Mouse (Mus musculus) frontal cortex, postnatal 10 days (tissue): Measurements from ENCODE around the gene Rbfox1.

ENCODE experiments used
- DNase-seq, 2 experiments: peaks; one replicate each; pipeline ENCODE4 v3.0.0; 2022; ENCODE audit warnings: low spot score in 2 of 2, mixed read lengths in 1 of 2

Rbfox1 gene

GRCm38 (mm10) chr16:7139480-7139879, 1254.3 kb downstream of the Rbfox1 start:
- DNase-seq: no peak

GRCm38 (mm10) chr16:7140909-7141308, 1255.8 kb downstream of the Rbfox1 start:
- no peak for DNase-seq

- no peak for DNase-seq
These were observed 1260.3 kb downstream of the Rbfox1 start for GRCm38 (mm10) chr16:7145505-7145904.

- no peak for DNase-seq
These were observed 1261.3 kb downstream of the Rbfox1 start for GRCm38 (mm10) chr16:7146454-7146853.

- DNase-seq: no peak
These were observed 1262.7 kb downstream of the Rbfox1 start for GRCm38 (mm10) chr16:7147884-7148283.

- DNase-seq: no peak
These were observed 1264.1 kb downstream of the Rbfox1 start for GRCm38 (mm10) chr16:7149106-7149899.

- DNase-seq: peak in 1 of 2 experiments; percentile 26
These were observed 1265.1 kb downstream of the Rbfox1 start for GRCm38 (mm10) chr16:7150201-7150791.

- no peak for DNase-seq
These were observed 1267.2 kb downstream of the Rbfox1 start for GRCm38 (mm10) chr16:7152401-7152800.

- no peak for DNase-seq
These were observed 1269.5 kb downstream of the Rbfox1 start for GRCm38 (mm10) chr16:7154671-7155070.

- DNase-seq: no peak
These were observed 1274.0 kb downstream of the Rbfox1 start for GRCm38 (mm10) chr16:7158856-7159826.

GRCm38 (mm10) chr16:7159827-7160217, 1274.7 kb downstream of the Rbfox1 start:
- no peak for DNase-seq

GRCm38 (mm10) chr16:7162168-7162567, 1277.0 kb downstream of the Rbfox1 start:
- no peak for DNase-seq

- no peak for DNase-seq
These were observed 1278.5 kb downstream of the Rbfox1 start for GRCm38 (mm10) chr16:7163688-7164087.

- DNase-seq: no peak
These were observed 1279.1 kb downstream of the Rbfox1 start for GRCm38 (mm10) chr16:7164153-7164737.

GRCm38 (mm10) chr16:7175960-7176359, 1290.8 kb downstream of the Rbfox1 start:
- DNase-seq: no peak

GRCm38 (mm10) chr16:7187788-7188187, 1302.6 kb downstream of the Rbfox1 start:
- peak in 1 of 2 experiments; percentile 17 for DNase-seq

GRCm38 (mm10) chr16:7193535-7193934, 1308.4 kb downstream of the Rbfox1 start:
- no peak for DNase-seq

GRCm38 (mm10) chr16:7197953-7198352, 1312.8 kb downstream of the Rbfox1 start:
- DNase-seq: no peak

- DNase-seq: no peak
These were observed 1315.1 kb downstream of the Rbfox1 start for GRCm38 (mm10) chr16:7200239-7200638.

GRCm38 (mm10) chr16:7201816-7202215, 1316.7 kb downstream of the Rbfox1 start:
- no peak for DNase-seq

GRCm38 (mm10) chr16:7206116-7206900, 1321.2 kb downstream of the Rbfox1 start:
- no peak for DNase-seq
